Mouse (Mus musculus): ENCODE data around the gene Gm20662. TPM values are rescaled to one million over a fixed set of nuclear protein-coding genes. Genes with fewer than 3 reads are reported as not detected.
A peak's percentile ranks its signal among the peaks of the same experiment; 100 is the strongest.

The Gm20662 gene
- polyA plus RNA-seq, 1 experiment from 2014 or later: 0.71 TPM

DNA sequence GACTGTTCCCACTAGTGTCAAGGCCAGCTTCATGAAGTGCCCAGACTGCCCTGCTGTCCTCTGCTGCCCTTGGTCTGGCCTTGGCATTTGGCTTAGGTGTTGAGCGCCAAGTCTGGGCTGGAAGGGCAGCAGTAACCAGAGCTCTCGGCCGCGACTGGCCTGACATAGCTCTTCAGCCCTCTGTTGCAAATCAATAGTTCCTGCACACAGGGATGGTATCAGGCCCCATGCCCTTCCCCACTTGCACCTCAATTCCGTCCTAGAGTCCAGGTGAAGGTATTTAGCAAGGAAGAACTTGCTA lies 61.1 kb downstream of the Gm20662 start:
- Histone ChIP-seq H3K9ac (no peak overlapping the region), H3K4me1 (peaks cover 23% of the 10 kb centered on the region), H3K27me3 (replicated peaks) (no peaks in the 10 kb centered on the region), H3K4me3 (no peak overlapping the region), H3K4me2 (no peak overlapping the region), H3K27ac (replicated peaks) (no peak overlapping the region), H3K36me3 (peaks cover 88% of the 10 kb centered on the region), H3K9me3 (no peaks in the 10 kb centered on the region)
- WGBS: 93% methylated on average over 5 of the region's 5 CpGs
- no peak for ATAC-seq (ENCODE audit: extremely low read depth, insufficient number of reproducible peaks, low FRiP score, low TSS enrichment)

DNA sequence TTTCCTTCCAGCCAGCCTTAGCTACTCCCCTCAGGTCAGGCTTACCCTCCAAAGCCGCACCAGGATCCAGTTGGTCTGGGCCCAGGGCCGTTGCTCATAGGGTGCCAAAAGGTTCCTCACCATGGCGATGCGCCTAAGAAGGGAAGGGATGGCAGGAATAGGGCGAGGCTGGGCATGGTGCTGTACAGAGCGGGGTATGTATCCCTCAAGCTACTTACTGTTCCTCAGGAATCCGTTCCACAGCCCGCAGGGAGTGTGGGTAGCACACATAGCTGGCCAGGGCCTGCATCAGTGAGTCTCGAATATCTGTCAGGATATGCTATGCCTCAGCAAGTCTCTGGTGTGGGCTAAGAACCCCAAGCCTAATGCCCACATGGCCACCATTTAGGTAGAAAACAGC lies 62.1 kb downstream of the Gm20662 start:
- no peaks in the 10 kb centered on the region for H3K9me3 ChIP-seq
- ATAC-seq (ENCODE audit: extremely low read depth, insufficient number of reproducible peaks, low FRiP score, low TSS enrichment): no peak
- 91% methylated on average over 9 of the region's 9 CpGs for WGBS
- no peak overlapping the region for H3K4me2 ChIP-seq
- no peaks in the 10 kb centered on the region for H3K27me3 ChIP-seq (replicated peaks)
- peaks cover 13% of the 10 kb centered on the region for H3K4me1 ChIP-seq
- H3K27ac ChIP-seq (replicated peaks): no peak overlapping the region
- H3K36me3 ChIP-seq: peaks cover 95% of the 10 kb centered on the region
- H3K4me3 ChIP-seq: no peak overlapping the region
- H3K9ac ChIP-seq: no peak overlapping the region

DNA sequence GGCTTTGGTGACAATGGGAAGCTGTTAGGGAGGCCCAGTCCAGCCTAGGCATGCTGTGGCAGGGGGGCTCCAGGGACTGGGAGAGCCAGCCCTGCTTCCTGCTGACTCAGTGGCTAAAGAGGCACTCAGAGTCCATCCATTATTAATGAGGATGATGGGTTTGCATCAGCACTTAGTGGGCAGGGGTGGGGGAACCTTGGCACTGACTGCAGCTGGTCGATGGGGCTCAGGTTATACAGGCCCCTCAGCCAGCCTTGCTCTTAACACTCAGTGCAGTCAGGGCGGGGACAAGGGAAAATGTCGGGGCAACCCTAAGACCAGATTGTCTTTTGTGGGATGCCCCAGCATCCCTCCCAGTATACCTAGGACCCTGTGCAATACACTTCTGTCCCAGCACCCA lies 66.0 kb downstream of the Gm20662 start:
- Histone ChIP-seq H3K4me1 (peaks cover 9% of the 10 kb centered on the region; the same call in 1 of the 2 replicates), H3K27me3 (replicated peaks) (no peaks in the 10 kb centered on the region), H3K9me3 (no peaks in the 10 kb centered on the region), H3K36me3 (peaks cover 79% of the 10 kb centered on the region), H3K27ac (replicated peaks) (no peak overlapping the region), H3K9ac (no peak overlapping the region), H3K4me2 (no peak overlapping the region), H3K4me3 (no peak overlapping the region)
- ATAC-seq (ENCODE audit: extremely low read depth, insufficient number of reproducible peaks, low FRiP score, low TSS enrichment): no peak
- 91% methylated on average over 3 of the region's 3 CpGs for WGBS

DNA sequence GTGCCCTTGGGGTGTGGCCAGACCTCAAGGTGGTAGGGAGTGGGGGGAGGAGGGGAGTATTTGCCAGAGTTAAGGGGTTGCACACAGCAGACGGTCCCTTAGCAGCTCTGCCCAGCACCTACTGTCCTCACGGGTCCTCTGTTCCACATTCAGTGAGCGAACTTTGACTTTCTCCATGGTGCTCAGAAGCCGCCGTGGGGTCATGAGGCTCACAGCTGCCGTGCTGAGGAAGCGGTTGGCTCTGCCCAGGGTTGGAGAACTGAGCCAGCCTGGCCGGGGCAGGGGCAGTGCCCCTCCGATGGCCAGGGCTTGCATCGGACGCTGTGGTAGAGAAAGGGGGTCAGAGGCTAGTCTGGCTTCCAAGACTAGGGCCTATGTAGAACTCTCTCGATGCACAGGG lies 67.2 kb downstream of the Gm20662 start:
- ATAC-seq (ENCODE audit: extremely low read depth, insufficient number of reproducible peaks, low FRiP score, low TSS enrichment): no peak
- H3K9me3 ChIP-seq: no peaks in the 10 kb centered on the region
- H3K27me3 ChIP-seq (replicated peaks): no peaks in the 10 kb centered on the region
- no peak overlapping the region for H3K4me2 ChIP-seq
- H3K36me3 ChIP-seq: peaks cover 67% of the 10 kb centered on the region
- H3K27ac ChIP-seq (replicated peaks): no peak overlapping the region
- H3K9ac ChIP-seq: no peak overlapping the region
- peaks cover 14% of the 10 kb centered on the region for H3K4me1 ChIP-seq
- 84% methylated on average over 12 of the region's 12 CpGs for WGBS
- no peak overlapping the region for H3K4me3 ChIP-seq

DNA sequence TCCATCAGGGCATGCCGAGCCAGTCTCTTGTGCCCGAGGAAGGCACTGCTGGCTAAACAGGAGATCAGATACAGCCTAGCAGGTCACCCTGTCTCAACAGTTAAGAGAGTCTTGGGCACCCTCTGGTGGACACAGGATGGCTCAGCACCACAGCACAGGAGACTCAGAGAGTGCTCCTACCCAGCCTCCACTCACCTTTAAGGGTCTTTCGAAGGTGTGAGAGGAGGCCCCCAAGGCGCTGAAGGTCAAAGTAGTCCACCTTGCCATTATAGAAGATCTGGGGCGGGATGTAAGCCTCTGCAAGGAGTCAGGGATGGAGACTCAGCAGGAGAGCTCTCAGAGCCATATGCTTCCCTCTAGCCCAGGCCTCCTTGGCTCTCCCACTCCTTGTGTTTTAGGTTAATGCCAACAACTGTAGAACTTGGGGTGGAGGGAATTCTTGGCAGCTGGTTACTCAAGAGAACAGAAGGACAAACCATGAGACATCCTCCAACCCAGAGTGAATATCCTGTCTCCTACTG lies 69.4 kb downstream of the Gm20662 start:
- Histone ChIP-seq H3K4me2 (no peak overlapping the region), H3K4me3 (no peak overlapping the region), H3K27me3 (replicated peaks) (no peaks in the 10 kb centered on the region), H3K4me1 (peaks cover 8% of the 10 kb centered on the region), H3K9me3 (no peaks in the 10 kb centered on the region), H3K36me3 (peaks cover 64% of the 10 kb centered on the region), H3K9ac (no peak overlapping the region), H3K27ac (replicated peaks) (no peak overlapping the region)
- ATAC-seq (ENCODE audit: extremely low read depth, insufficient number of reproducible peaks, low FRiP score, low TSS enrichment): no peak
- WGBS: 26% methylated on average over 5 of the region's 5 CpGs

DNA sequence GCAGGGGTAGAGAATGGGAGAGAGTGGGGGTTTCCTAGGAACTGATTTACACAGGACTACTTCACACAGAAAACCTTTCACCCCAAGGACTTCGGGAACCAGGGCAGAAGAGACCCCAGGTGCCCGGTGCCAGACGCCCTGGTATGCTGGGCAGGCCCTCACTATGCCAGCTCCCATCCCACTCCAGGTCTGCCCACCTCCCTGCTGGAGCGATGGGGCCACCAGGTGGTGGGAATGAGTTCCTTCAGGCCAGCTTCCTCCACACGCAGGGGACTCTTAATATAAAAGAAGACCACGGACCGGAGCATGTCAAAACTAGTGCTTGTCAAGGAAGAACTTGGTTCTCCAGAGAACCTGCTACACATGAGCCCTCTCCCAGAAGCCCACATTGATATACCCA lies 71.0 kb downstream of the Gm20662 start:
- Histone ChIP-seq H3K4me1 (peaks cover 18% of the 10 kb centered on the region), H3K4me2 (no peak overlapping the region), H3K27ac (replicated peaks) (no peak overlapping the region), H3K27me3 (replicated peaks) (no peaks in the 10 kb centered on the region), H3K4me3 (no peak overlapping the region), H3K9ac (no peak overlapping the region; the same call in 1 of the 2 replicates), H3K36me3 (peaks cover 61% of the 10 kb centered on the region), H3K9me3 (no peaks in the 10 kb centered on the region)
- whole genome bisulfite sequencing: 80% methylated on average over 7 of the region's 7 CpGs
- no peak for ATAC-seq (ENCODE audit: extremely low read depth, insufficient number of reproducible peaks, low FRiP score, low TSS enrichment)

DNA sequence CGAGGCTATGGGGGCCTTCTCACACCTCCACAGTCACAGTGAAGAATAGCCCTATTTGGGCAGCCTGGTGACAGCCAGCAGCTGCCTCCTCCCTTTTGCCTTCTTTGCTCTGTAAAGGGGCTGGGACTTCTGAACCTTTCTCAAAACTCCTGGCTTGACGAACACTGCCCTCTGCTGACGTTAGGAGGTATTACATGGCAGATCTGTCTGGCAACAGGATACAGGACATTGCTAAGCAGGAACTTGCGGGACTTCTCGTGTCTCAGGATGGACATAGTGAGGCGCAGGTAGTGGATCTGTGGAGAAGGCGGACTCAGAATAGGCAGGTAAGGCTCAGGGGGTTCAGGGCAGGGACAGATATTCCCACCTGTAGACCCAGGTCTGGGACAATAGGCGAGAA lies 71.8 kb downstream of the Gm20662 start:
- H3K4me2 ChIP-seq: no peak overlapping the region
- H3K36me3 ChIP-seq: peaks cover 54% of the 10 kb centered on the region
- H3K4me3 ChIP-seq: no peak overlapping the region
- no peaks in the 10 kb centered on the region for H3K9me3 ChIP-seq
- H3K27me3 ChIP-seq (replicated peaks): no peaks in the 10 kb centered on the region
- WGBS: 19% methylated on average over 8 of the region's 8 CpGs
- H3K4me1 ChIP-seq: peaks cover 23% of the 10 kb centered on the region
- ATAC-seq (ENCODE audit: extremely low read depth, insufficient number of reproducible peaks, low FRiP score, low TSS enrichment): no peak
- H3K9ac ChIP-seq: no peak overlapping the region
- 0 out of 2 replicates have a peak overlapping the region, but pooled peaks have one; percentile 30 for H3K27ac ChIP-seq (replicated peaks)

DNA sequence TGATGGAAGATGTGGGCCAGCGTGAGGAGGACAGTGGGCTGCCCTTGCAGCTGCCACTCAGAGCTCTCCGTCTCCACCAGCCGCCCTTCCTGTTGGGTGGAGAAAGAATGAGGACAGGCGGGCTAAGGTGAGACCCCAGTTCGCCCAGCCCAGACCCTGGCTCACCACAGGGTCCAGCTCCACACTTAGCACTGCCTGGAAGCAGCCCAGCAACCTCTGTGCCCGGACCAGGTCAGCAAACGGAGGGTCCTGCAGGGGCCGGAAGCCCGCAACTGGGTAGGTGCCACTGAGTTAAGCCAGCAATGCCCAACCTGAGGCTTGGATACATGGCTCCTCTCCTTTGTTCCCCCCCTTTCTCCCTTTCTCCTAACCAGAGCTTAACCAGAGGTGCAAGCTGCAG lies 72.9 kb downstream of the Gm20662 start:
- Histone ChIP-seq H3K4me1 (peaks cover 32% of the 10 kb centered on the region), H3K4me2 (no peak overlapping the region), H3K27ac (replicated peaks) (no peak overlapping the region), H3K36me3 (peaks cover 43% of the 10 kb centered on the region), H3K9me3 (no peaks in the 10 kb centered on the region), H3K27me3 (replicated peaks) (no peaks in the 10 kb centered on the region), H3K4me3 (no peak overlapping the region), H3K9ac (no peak overlapping the region)
- ATAC-seq (ENCODE audit: extremely low read depth, insufficient number of reproducible peaks, low FRiP score, low TSS enrichment): no peak
- 86% methylated on average over 9 of the region's 9 CpGs for WGBS

DNA sequence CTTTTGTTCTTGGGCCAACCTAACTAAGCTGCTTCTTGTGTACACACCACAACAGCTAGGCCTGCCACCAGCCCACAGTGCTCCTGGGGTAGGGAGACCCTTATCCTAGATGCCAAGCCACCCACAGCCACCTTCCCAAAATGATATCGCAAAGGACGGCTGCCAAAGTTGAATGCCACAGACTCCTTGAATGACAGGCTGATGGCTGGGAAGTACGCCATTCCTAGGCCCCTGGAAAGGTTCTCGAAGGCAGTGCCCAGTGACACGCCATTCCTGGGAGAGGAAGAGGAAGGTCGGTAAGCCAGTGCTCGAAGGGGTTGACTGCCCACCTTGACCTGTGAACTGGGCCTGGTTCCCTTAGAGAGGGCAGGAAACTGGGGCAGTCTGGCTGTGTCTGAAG lies 73.4 kb downstream of the Gm20662 start:
- peaks cover 41% of the 10 kb centered on the region for H3K36me3 ChIP-seq
- H3K4me3 ChIP-seq: no peak overlapping the region
- H3K9ac ChIP-seq: no peak overlapping the region
- H3K27me3 ChIP-seq (replicated peaks): no peaks in the 10 kb centered on the region
- no peak overlapping the region for H3K4me2 ChIP-seq
- no peak for ATAC-seq (ENCODE audit: extremely low read depth, insufficient number of reproducible peaks, low FRiP score, low TSS enrichment)
- no peaks in the 10 kb centered on the region for H3K9me3 ChIP-seq
- peaks cover 32% of the 10 kb centered on the region for H3K4me1 ChIP-seq
- 84% methylated on average over 7 of the region's 7 CpGs for WGBS
- H3K27ac ChIP-seq (replicated peaks): no peak overlapping the region

DNA sequence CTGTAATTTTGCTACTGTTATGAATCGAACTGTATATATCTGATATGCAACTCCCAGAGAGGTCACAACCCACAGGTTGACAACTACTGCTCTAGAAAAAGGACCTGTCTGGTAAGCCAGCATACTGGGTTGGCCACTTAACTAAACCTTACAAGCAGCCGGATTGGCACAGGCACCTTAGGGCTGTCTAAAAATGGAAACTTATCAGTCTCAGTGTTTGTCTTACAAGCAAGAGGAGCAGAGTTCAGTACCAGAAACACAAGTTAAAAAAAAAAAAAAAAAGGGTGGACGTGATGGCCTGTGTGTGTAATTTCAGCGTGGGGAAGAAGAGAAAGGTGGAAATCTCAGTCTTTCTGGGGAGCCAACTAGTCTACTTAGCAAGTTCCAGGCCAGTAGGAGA lies 75.7 kb downstream of the Gm20662 start:
- H3K4me1 ChIP-seq: peaks cover 32% of the 10 kb centered on the region
- H3K27ac ChIP-seq (replicated peaks): peak overlapping the region; percentile 88
- H3K27me3 ChIP-seq (replicated peaks): no peaks in the 10 kb centered on the region
- H3K9me3 ChIP-seq: no peaks in the 10 kb centered on the region
- H3K9ac ChIP-seq: no peak overlapping the region
- 52% methylated on average over 4 of the region's 4 CpGs for WGBS
- peaks cover 35% of the 10 kb centered on the region for H3K36me3 ChIP-seq
- peak overlapping the region; percentile 1 for H3K4me2 ChIP-seq
- no peak for ATAC-seq (ENCODE audit: extremely low read depth, insufficient number of reproducible peaks, low FRiP score, low TSS enrichment)
- no peak overlapping the region for H3K4me3 ChIP-seq

DNA sequence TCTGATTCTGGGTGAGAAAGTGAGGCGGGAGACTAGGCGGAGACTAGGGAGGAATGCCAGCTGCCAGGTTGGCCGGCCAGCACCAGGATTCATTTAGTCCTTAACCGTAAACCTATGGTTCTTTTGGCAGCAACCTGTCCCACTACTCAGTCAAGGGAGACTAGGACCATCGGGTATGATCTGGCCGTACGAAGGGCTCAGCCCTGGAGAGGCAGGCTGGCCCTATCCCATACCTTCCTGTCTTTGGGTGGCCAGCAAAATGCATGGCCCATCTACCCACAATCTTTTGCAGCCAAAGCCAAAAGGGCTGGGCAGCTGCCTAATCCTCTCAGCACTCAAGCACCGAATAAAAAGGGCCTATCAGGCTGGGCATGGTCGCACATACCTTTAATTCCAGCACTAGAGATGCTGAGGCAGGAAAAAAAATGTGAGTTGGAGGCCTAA lies 76.4 kb downstream of the Gm20662 start:
- H3K9ac ChIP-seq: peak overlapping the region; percentile 58
- 37% methylated on average over 9 of the region's 9 CpGs for WGBS
- peaks cover 30% of the 10 kb centered on the region for H3K4me1 ChIP-seq
- H3K9me3 ChIP-seq: no peaks in the 10 kb centered on the region
- H3K27ac ChIP-seq (replicated peaks): peak overlapping the region; percentile 88
- ATAC-seq (ENCODE audit: extremely low read depth, insufficient number of reproducible peaks, low FRiP score, low TSS enrichment): no peak
- H3K27me3 ChIP-seq (replicated peaks): no peaks in the 10 kb centered on the region
- peaks cover 41% of the 10 kb centered on the region for H3K36me3 ChIP-seq
- no peak overlapping the region for H3K4me3 ChIP-seq
- H3K4me2 ChIP-seq: peak overlapping the region; percentile 1

DNA sequence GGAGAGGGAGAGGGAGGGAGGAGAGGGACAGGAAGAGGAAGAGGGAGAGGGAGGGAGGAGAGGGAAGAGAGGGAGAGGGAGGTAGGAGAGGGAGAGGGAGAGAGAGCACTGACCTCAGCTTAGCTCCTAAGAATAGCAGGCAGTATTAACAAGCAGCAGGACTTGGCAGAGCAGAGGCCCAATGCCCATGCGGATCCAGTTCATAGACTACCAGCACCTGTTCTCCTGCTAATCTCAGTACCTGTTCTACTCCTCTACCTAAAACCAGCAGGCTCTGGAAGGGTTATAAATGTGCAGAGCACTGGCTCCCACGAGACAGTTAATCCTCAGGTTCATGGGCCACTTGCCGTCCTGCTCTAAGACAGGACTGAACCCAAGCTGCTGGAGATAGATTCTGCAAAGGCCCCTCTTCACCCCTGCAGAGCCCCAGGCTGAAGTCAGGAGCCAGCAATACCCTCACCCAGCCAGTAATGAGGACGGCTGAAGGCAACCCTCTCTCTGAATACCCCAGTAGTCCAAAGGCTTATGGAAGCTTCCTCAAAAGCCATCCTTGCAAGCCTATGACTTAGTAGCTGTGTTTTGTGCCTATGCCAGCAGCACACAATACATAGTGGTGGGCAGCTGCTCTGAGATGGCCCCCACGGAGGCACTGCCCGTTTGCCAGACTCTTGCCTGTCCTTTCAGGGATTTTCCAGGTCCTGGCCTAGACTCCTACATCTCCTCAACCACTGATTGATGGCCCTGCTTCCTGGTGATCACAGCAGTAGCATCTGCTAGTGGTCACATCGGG lies 77.2 kb downstream of the Gm20662 start:
- no peak for ATAC-seq (ENCODE audit: extremely low read depth, insufficient number of reproducible peaks, low FRiP score, low TSS enrichment)
- Histone ChIP-seq H3K4me3 (no peak overlapping the region), H3K36me3 (peaks cover 41% of the 10 kb centered on the region), H3K9ac (peak overlapping the region; percentile 65), H3K27me3 (replicated peaks) (no peaks in the 10 kb centered on the region), H3K4me1 (peaks cover 35% of the 10 kb centered on the region), H3K4me2 (no peak overlapping the region), H3K9me3 (no peaks in the 10 kb centered on the region), H3K27ac (replicated peaks) (peak overlapping the region; percentile 88)
- 51% methylated on average over 7 of the region's 7 CpGs for WGBS

Data from heart, embryonic 13.5 days (tissue).